20 mouse cellular contexts compared by ENCODE assay signal in genomic region chr6:56368116-56368515, GRCm38 (mm10).
DNase-seq lines count a peak whose midpoint lies in the region; ATAC-seq and TF ChIP-seq lines count a peak whose summit lies in the region.
"Had no signal": no experiment of that assay in that cellular context is flagged by ENCODE, and none has a peak within 500 bp of the region (broad histone marks: within the 10 kb centered on the region; RNA-seq: fewer than 3 reads in every experiment).

No protein-coding gene starts in this region.

- TF ChIP-seq POLR2A in testis, adult 2 months (IDR thresholded peaks at IDR 0.05; ENCODE audit: control insufficient read depth, low read depth, low read length) = no peak
- TF ChIP-seq POLR2A in CH12.LX (IDR thresholded peaks at IDR 0.05; ENCODE audit: low read depth, low read length) = peak; percentile 30; the same call in 1 of the 2 replicates

- in situ Hi-C loops in CH12.LX (cut with MboI; ENCODE audit: low pct_ligation_motif_present, low pct_unique_long_range_greater_than_20kb, low sequenced_read_pairs) = loop anchor here (25.0 kb wide), 1 partner anchor 344 kb away; the partner anchor contains the start of genes Avl9 and Lsm5

- peaks cover 8% of the 10 kb centered on the region for H3K4me1 ChIP-seq in forebrain, embryonic 15.5 days
- H3K4me1 ChIP-seq in forebrain, embryonic 10.5 days = no peaks in the 10 kb centered on the region
- H3K4me1 ChIP-seq in testis, adult 2 months (ENCODE audit: control insufficient read depth, insufficient read depth, low read length) = peaks cover 5% of the 10 kb centered on the region
- peaks cover 16 to 68% of the 10 kb centered on the region in 2 experiments for H3K4me1 ChIP-seq in CH12.LX (ENCODE audit: control insufficient read depth in 1 of 2, insufficient read depth in 2 of 2)
- no peaks in the 10 kb centered on the region for H3K4me1 ChIP-seq in liver, embryonic 12.5 days
- H3K4me1 ChIP-seq: embryonic facial prominence, embryonic 12.5 days; forebrain, embryonic 12.5 days had no signal

- no peak for DNase-seq in forebrain, embryonic 10.5 days (ENCODE audit: extremely low spot score, low spot score)
- DNase-seq in testis, postnatal 10 days (ENCODE audit: low spot score) = no peak
- DNase-seq in CH12.LX (ENCODE audit: extremely low read depth) = peak; percentile 80
- DNase-seq: adrenal gland, adult 2 months; adrenal gland, postnatal 10 days; adrenal gland, postnatal 25 days; B cell, adult 2 months; cerebellum, adult 11-12 months; cerebellum, adult 2 months; cerebellum, adult 9-10 months; cerebellum, postnatal 10 days; cerebellum, postnatal 25 days; forebrain, postnatal 0 days had no signal

- dilution Hi-C loops in CH12.LX (cut with MboI; ENCODE audit: extremely low pct_ligation_motif_present, extremely low pct_unique_long_range_greater_than_20kb, low sequenced_read_pairs) = no loop called here

- no peak overlapping the region for H3K9ac ChIP-seq in forebrain, embryonic 15.5 days (replicated peaks)
- H3K9ac ChIP-seq in CH12.LX (ENCODE audit: insufficient read depth, low read depth) = no peak overlapping the region; the same call in 1 of the 2 replicates
- H3K9ac ChIP-seq in liver, embryonic 12.5 days = no peak overlapping the region
- H3K9ac ChIP-seq: embryonic facial prominence, embryonic 12.5 days; forebrain, embryonic 12.5 days; forebrain, postnatal 0 days had no signal

- H3K79me2 ChIP-seq in CH12.LX (replicated peaks; ENCODE audit: control insufficient read depth, extremely low read depth, insufficient read depth, poor library complexity, severe bottlenecking) = no peaks in the 10 kb centered on the region

- no peak overlapping the region for H3K4me3 ChIP-seq in forebrain, embryonic 15.5 days
- H3K4me3 ChIP-seq in forebrain, embryonic 10.5 days = no peak overlapping the region
- H3K4me3 ChIP-seq in testis, adult 2 months (ENCODE audit: control insufficient read depth, low read depth, low read length) = peak overlapping the region; percentile 63; the same call in 1 of the 2 replicates
- peak overlapping the region; percentile 12 to 50 (median 23) for H3K4me3 ChIP-seq in CH12.LX (replicated peaks in 1 of 3; ENCODE audit: low read depth in 2 of 3, low read length in 2 of 3, poor library complexity in 1 of 3)
- H3K4me3 ChIP-seq in liver, embryonic 12.5 days = no peak overlapping the region
- H3K4me3 ChIP-seq: embryonic facial prominence, embryonic 12.5 days; forebrain, embryonic 12.5 days had no signal

- TF ChIP-seq EP300 in CH12.LX (IDR thresholded peaks at IDR 0.05; ENCODE audit: low read length) = 0 out of 2 replicates have a peak, but pooled peaks have one; percentile 17

- ATAC-seq in forebrain, embryonic 15.5 days (replicated peaks) = 0 out of 2 replicates have a peak, but pooled peaks have one; percentile 26
- no peak for ATAC-seq in liver, embryonic 12.5 days
- ATAC-seq: CD4-positive, CD25-positive, alpha-beta regulatory T cell, adult 4 months; forebrain, embryonic 14.5 days; forebrain, postnatal 0 days had no signal

- H3K4me2 ChIP-seq in forebrain, embryonic 15.5 days (replicated peaks) = no peak overlapping the region
- peak overlapping the region; percentile 92 for H3K4me2 ChIP-seq in CH12.LX (ENCODE audit: insufficient read depth, low read depth, poor library complexity, severe bottlenecking)
- no peak overlapping the region for H3K4me2 ChIP-seq in liver, embryonic 12.5 days
- H3K4me2 ChIP-seq: embryonic facial prominence, embryonic 12.5 days; forebrain, embryonic 12.5 days had no signal

- H3K36me3 ChIP-seq in forebrain, embryonic 15.5 days = no peaks in the 10 kb centered on the region
- H3K36me3 ChIP-seq in forebrain, embryonic 10.5 days (replicated peaks) = no peaks in the 10 kb centered on the region
- no peaks in the 10 kb centered on the region; the same call in none of the 2 replicates for H3K36me3 ChIP-seq in testis, adult 2 months (ENCODE audit: control insufficient read depth, insufficient read depth, low read length)
- no peaks in the 10 kb centered on the region for H3K36me3 ChIP-seq in CH12.LX (replicated peaks in 1 of 2; ENCODE audit: control insufficient read depth in 1 of 2, insufficient read depth in 1 of 2, low read length in 1 of 2)
- H3K36me3 ChIP-seq in liver, embryonic 12.5 days = no peaks in the 10 kb centered on the region
- H3K36me3 ChIP-seq: embryonic facial prominence, embryonic 12.5 days; forebrain, embryonic 12.5 days had no signal

- WGBS in forebrain, embryonic 15.5 days = 74% methylated on average over 1 of the region's 1 CpGs
- WGBS in forebrain, embryonic 10.5 days = 64% methylated on average over 1 of the region's 1 CpGs
- 37% methylated on average over 1 of the region's 1 CpGs for WGBS in liver, embryonic 12.5 days (ENCODE audit: insufficient replicate concordance)

- TF ChIP-seq RAD21 in CH12.LX (IDR thresholded peaks at IDR 0.05; ENCODE audit: low read depth, low read length) = no peak

- H3K27ac ChIP-seq in forebrain, embryonic 15.5 days (replicated peaks) = no peak overlapping the region
- no peak overlapping the region for H3K27ac ChIP-seq in forebrain, embryonic 10.5 days
- no peak overlapping the region for H3K27ac ChIP-seq in testis, adult 2 months (ENCODE audit: control insufficient read depth, insufficient read depth, low read depth, low read length)
- peak overlapping the region; percentile 93 for H3K27ac ChIP-seq in CH12.LX (ENCODE audit: insufficient read depth, low read depth)
- no peak overlapping the region for H3K27ac ChIP-seq in liver, embryonic 12.5 days
- H3K27ac ChIP-seq: embryonic facial prominence, embryonic 12.5 days; forebrain, embryonic 12.5 days had no signal

- no peaks in the 10 kb centered on the region for H3K9me3 ChIP-seq in forebrain, embryonic 15.5 days
- H3K9me3 ChIP-seq in forebrain, embryonic 10.5 days = no peaks in the 10 kb centered on the region
- peaks cover 2% of the 10 kb centered on the region for H3K9me3 ChIP-seq in CH12.LX (replicated peaks; ENCODE audit: low read length)
- no peaks in the 10 kb centered on the region for H3K9me3 ChIP-seq in liver, embryonic 12.5 days (replicated peaks)
- H3K9me3 ChIP-seq: embryonic facial prominence, embryonic 12.5 days; forebrain, embryonic 12.5 days had no signal

- no peak for TF ChIP-seq CTCF in testis, adult 2 months (IDR thresholded peaks at IDR 0.05; ENCODE audit: control insufficient read depth, insufficient read depth, insufficient replicate concordance, low read depth, low read length)
- no peak for TF ChIP-seq CTCF in CH12.LX (conservative IDR thresholded peaks at IDR 0.05 in 1 of 2, IDR thresholded peaks at IDR 0.05 in 1 of 2; ENCODE audit: low read depth in 2 of 2, low read length in 2 of 2)

- no peaks in the 10 kb centered on the region for H3K27me3 ChIP-seq in forebrain, embryonic 15.5 days
- H3K27me3 ChIP-seq in forebrain, embryonic 10.5 days (ENCODE audit: poor library complexity, severe bottlenecking) = peaks cover 5% of the 10 kb centered on the region
- no peaks in the 10 kb centered on the region for H3K27me3 ChIP-seq in testis, adult 2 months (ENCODE audit: control insufficient read depth, insufficient read depth, low read length)
- H3K27me3 ChIP-seq in CH12.LX (replicated peaks) = no peaks in the 10 kb centered on the region
- H3K27me3 ChIP-seq in liver, embryonic 12.5 days (replicated peaks) = peaks cover 5% of the 10 kb centered on the region; the same call in 1 of the 2 replicates
- H3K27me3 ChIP-seq: embryonic facial prominence, embryonic 12.5 days; forebrain, embryonic 12.5 days had no signal

TF ChIP-seq in CH12.LX, 34 proteins besides CTCF, POLR2A, EP300 and RAD21 (continues in another document):
- peak; percentile 95 for TF ChIP-seq BHLHE40 (IDR thresholded peaks at IDR 0.05; ENCODE audit: low read depth, low read length)
- TF ChIP-seq GABPA (IDR thresholded peaks at IDR 0.05; ENCODE audit: insufficient replicate concordance, low read depth, low read length) = no peak
- no peak for TF ChIP-seq MAZ (IDR thresholded peaks at IDR 0.05; ENCODE audit: low read depth, low read length)
- TF ChIP-seq USF2 (conservative IDR thresholded peaks at IDR 0.05; ENCODE audit: low read depth, low read length) = peak; percentile 30; the same call in 1 of the 2 replicates
- TF ChIP-seq CHD1 (IDR thresholded peaks at IDR 0.05; ENCODE audit: low read depth, low read length) = no peak
- peak; percentile 71 for TF ChIP-seq USF1 (IDR thresholded peaks at IDR 0.05; ENCODE audit: low read depth, low read length)
- no peak for TF ChIP-seq MYC (IDR thresholded peaks at IDR 0.05; ENCODE audit: low read depth, low read length)
- no peak for TF ChIP-seq UBTF (IDR thresholded peaks at IDR 0.05; ENCODE audit: low read depth, low read length)
- TF ChIP-seq ZKSCAN1 (IDR thresholded peaks at IDR 0.05; ENCODE audit: borderline replicate concordance, low read depth, low read length) = no peak
- peak; percentile 32; the same call in 1 of the 2 replicates for TF ChIP-seq ELF1 (IDR thresholded peaks at IDR 0.05; ENCODE audit: low read depth, low read length)
- TF ChIP-seq PAX5 (IDR thresholded peaks at IDR 0.05; ENCODE audit: low read length) = no peak
- TF ChIP-seq CHD2 (IDR thresholded peaks at IDR 0.05; ENCODE audit: low read length) = no peak
- peak; percentile 30 for TF ChIP-seq HCFC1 (IDR thresholded peaks at IDR 0.05; ENCODE audit: low read depth, low read length)
- no peak for TF ChIP-seq E2F4 (IDR thresholded peaks at IDR 0.05; ENCODE audit: insufficient replicate concordance, low read depth, low read length)
- TF ChIP-seq ZC3H11A (IDR thresholded peaks at IDR 0.05; ENCODE audit: low read depth, low read length) = no peak
- TF ChIP-seq SMC3 (IDR thresholded peaks at IDR 0.05; ENCODE audit: low read depth, low read length) = no peak
- TF ChIP-seq MAFK (IDR thresholded peaks at IDR 0.05; ENCODE audit: insufficient replicate concordance, low read length) = peak; percentile 18; the same call in 1 of the 2 replicates
- TF ChIP-seq NELFE (IDR thresholded peaks at IDR 0.05; ENCODE audit: low read depth, low read length) = 0 out of 2 replicates have a peak, but pooled peaks have one; percentile 29
- 0 out of 2 replicates have a peak, but pooled peaks have one; percentile 32 for TF ChIP-seq MXI1 (IDR thresholded peaks at IDR 0.05; ENCODE audit: low read depth, low read length)
- no peak for TF ChIP-seq ZNF384 (IDR thresholded peaks at IDR 0.05; ENCODE audit: low read depth, low read length)
- TF ChIP-seq TBP (conservative IDR thresholded peaks at IDR 0.05; ENCODE audit: low read depth, low read length) = no peak
- no peak for TF ChIP-seq RCOR1 (conservative IDR thresholded peaks at IDR 0.05; ENCODE audit: low read depth, low read length)
- no peak for TF ChIP-seq TCF12 (IDR thresholded peaks at IDR 0.05; ENCODE audit: low read depth, low read length)
- TF ChIP-seq JUN (IDR thresholded peaks at IDR 0.05; ENCODE audit: insufficient read depth, low read depth, low read length) = no peak
- peak; percentile 37; the same call in 1 of the 2 replicates for TF ChIP-seq MAX (IDR thresholded peaks at IDR 0.05; ENCODE audit: low read length)
- TF ChIP-seq IRF4 (IDR thresholded peaks at IDR 0.05; ENCODE audit: low read depth, low read length) = peak; percentile 34; the same call in 1 of the 2 replicates

Comparison
In these comparisons a context has a peak if more than half of its experiments do, and no peak if none do; other contexts are left out.
1. H3K4me3 ChIP-seq: peak in testis, adult 2 months (single experiment) and CH12.LX (3 of 3); none in forebrain, embryonic 15.5 days (single experiment), forebrain, embryonic 10.5 days (single experiment) and liver, embryonic 12.5 days (single experiment).